Mouse (Mus musculus): ENCODE results near the gene D10Jhu81e. TPM values are rescaled to one million over a fixed set of nuclear protein-coding genes. Genes with fewer than 3 reads are reported as not detected.
"Not testable (repeated sequence)": the region's sequence is repeated elsewhere in the genome, so short reads cannot be mapped to it uniquely, and the experiment has no call there.

Gene D10Jhu81e
- total RNA-seq, 4 experiments from 2014 or later, result 187 to 284 (median 230) TPM

DNA sequence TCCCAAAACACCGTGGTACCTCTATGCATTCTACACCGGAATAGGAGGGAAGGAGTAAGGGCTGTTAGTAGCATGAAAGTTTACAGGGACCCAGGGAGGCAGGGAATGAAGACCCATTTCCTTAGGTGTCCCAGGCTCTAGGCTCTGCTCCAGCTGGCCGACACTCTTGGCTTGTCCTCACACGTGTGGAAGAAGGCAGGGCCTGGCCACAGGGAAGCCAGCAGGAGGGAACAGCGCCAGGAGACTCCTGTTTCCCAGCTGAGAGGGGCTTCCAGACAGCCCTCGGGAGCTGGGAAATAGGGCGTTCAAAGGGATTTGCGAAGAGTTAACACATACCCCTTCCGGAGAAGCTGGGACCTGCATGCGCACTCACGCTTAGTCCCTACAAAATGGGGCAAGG lies 40.2 kb downstream of the D10Jhu81e start:
- no peak for DNase-seq

DNA sequence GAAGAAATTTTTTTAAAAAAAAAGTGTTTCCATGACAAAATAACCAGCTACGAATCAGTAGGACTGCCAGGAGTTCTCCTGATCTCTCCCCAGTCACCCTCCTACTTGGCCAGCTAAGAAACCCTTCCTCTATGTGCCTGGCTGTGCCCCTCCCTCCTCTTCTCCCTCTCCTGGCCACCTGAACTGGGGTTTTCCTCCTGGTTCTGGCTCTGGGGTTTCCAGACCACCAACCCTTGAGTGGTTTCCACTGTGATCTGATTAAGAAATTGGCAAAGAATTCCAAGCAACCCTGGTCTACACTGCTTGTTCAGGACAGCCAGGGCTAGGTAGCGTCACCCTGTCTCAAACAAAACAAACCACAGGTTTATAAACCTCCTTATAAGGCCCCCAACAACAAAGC lies 40.9 kb downstream of the D10Jhu81e start:
- no peak for DNase-seq

DNA sequence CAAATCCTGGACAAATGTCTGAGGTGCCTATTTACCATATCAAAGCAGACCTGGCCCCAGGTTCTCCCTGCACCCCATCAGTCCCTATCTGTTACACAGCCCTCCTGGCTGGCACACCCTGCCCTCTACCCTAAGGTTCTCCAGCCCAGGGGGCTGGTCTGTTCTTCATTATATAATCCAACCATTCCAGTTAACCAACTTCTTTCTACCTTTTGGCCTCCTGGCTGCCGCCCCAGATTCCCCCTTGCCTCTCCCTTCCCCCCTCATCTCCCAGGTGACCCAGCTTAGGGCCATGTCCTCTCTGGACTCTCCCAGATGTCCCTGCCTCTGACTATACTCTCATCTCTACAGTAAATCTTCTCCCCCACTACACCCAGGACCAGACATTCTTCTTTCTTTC lies 41.7 kb downstream of the D10Jhu81e start:
- DNase-seq, result no peak

DNA sequence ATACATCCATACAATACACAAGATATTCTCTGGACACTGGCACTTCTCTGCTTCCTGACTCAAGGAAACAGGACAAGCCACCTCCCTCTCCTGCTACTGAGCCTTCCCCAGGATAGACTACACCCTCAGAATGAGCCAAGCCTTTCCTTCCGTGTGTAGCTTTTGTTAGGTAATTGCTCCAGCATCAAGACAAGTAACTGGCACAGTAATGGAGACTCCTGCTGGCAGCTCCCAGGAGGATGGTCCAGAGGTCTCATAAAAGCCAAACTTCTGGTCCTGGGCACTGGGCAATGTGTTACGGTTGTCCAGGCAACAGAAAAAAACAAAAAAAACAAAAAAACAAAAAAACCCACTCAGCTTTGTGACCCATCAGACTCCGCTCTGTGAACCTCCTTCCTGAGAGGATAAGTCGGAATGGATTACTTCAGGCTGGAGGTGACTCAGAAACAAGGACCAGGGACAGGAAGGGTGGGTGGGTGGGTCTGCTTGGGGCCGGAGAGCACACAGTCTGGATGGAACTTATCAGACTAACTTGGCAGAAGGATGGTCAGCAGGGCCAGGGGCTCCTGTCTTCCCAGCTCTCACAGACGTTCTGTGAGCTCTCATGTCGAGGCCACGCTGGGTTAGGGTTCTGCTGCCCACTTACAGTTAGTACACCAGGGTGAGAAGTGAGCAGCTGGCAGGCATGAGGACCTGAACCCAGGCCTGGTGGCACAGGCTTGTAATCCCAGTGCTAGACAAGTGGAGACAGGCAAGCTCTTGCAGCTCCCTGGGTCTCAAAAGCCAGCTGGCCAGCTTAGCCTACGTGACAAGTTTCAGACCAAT lies 42.3 kb downstream of the D10Jhu81e start:
- DNase-seq, result no peak

GRCm38 (mm10) chr10:78126311-78126710 lies 43.3 kb downstream of the D10Jhu81e start:
- DNase-seq, result no peak

DNA sequence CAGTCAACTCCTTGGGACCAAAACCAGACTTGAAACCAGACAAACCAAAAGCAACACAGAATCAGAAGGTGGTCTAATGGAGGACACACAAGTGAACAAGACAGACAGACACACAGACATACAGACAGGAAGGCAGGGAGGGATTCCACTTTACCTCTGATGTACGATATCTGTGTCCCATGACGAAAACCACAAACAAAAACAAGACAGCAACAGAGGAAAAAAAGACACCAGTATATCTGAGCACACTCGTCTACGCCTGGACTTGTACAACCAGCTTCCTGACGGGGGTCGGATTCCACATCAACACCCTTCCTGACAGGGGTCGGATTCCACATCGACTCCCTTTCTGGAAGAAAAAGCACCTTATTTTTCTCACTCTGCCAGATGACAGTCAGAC lies 44.5 kb downstream of the D10Jhu81e start:
- not testable (repeated sequence) for DNase-seq

GRCm38 (mm10) chr10:78124137-78124536 lies 45.4 kb downstream of the D10Jhu81e start:
- not testable (repeated sequence) for DNase-seq

DNA sequence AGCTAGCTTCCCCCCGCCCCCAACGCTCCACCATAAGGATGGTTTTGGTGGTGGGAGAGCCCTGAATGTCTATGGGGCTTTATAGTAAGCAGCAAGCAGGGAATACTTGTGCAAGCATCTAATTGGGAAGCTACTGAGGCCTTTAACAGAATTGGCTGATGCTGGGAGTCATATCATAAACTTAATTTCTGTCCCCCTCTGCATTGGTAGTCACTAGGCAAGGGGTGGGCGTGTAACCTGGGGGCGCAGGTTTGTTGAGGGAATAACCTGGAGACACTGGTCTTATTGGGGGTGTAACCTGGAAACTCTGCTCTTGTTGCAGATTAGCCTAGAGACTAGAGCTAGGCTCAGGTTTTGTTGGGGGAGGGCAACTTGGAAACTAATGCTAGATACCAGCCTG lies 50.2 kb downstream of the D10Jhu81e start:
- no peak for DNase-seq

GRCm38 (mm10) chr10:78115153-78115552 lies 54.4 kb downstream of the D10Jhu81e start:
- no peak for DNase-seq

GRCm38 (mm10) chr10:78114521-78115092 lies 55.0 kb downstream of the D10Jhu81e start:
- DNase-seq, result no peak

Other genes with a start within 250 kb of the D10Jhu81e start
- gene Trpm2, start 199.2 kb downstream of the D10Jhu81e start, total RNA-seq (2022), result 10 to 100 TPM in 2 of 4 experiments, 1 to 10 TPM in 2; 2.2 to 10.4 (median 7.6) TPM
- gene 1810043G02Rik, start 191.3 kb downstream of the D10Jhu81e start, total RNA-seq (2022), result 10 to 100 TPM; 18.8 to 41.2 (median 28.6) TPM
- gene Pfkl, start 159.7 kb downstream of the D10Jhu81e start, total RNA-seq (2022), result 100 to 1,000 TPM in 1 of 4 experiments, 10 to 100 TPM in 3; 79.7 to 108 (median 89.6) TPM
- gene Dnmt3l, start 127.8 kb downstream of the D10Jhu81e start, total RNA-seq (2022), result 10 to 100 TPM in 3 of 4 experiments, 1 to 10 TPM in 1; 4.3 to 41.2 (median 20.8) TPM
- not detected for gene Aire, start 126.2 kb downstream of the D10Jhu81e start, total RNA-seq (2022)
- gene Icosl, start 100.5 kb downstream of the D10Jhu81e start, total RNA-seq (2022), result 10 to 100 TPM; 17.7 to 20.6 (median 18.7) TPM
- gene Pwp2, start 15.4 kb upstream of the D10Jhu81e start, total RNA-seq (2022), result 10 to 100 TPM; 20.1 to 22.4 (median 21.3) TPM
- gene Trappc10, start 74.9 kb upstream of the D10Jhu81e start, total RNA-seq (2022), result 10 to 100 TPM; 59.1 to 66.4 (median 60.2) TPM
- gene Agpat3, start 182.7 kb upstream of the D10Jhu81e start, total RNA-seq (2022), result 100 to 1,000 TPM; 228 to 370 (median 267) TPM
- gene Rrp1, start 243.3 kb upstream of the D10Jhu81e start, total RNA-seq (2022), result 100 to 1,000 TPM; 215 to 262 (median 251) TPM